Mouse (Mus musculus) thymus, adult 2 months (tissue): ENCODE results near the gene Myh3.

ENCODE experiments used
- CTCF ChIP-seq: fragments of 200-500 bp; IDR thresholded peaks from 2 replicates; pipeline ENCODE4 v1.5.1; 2012; ENCODE audit warnings: mild to moderate bottlenecking, control low read depth, low read length, moderate library complexity, borderline replicate concordance; ENCODE audit not compliant: control insufficient read depth, poor library complexity, insufficient read depth; ENCODE audit errors: extremely low read depth
- POLR2A ChIP-seq: fragments of 200-500 bp; IDR thresholded peaks from 2 replicates; pipeline ENCODE4 v1.6.1; 2012; ENCODE audit warnings: mild to moderate bottlenecking, low read length, control low read depth, moderate library complexity; ENCODE audit not compliant: control insufficient read depth, poor library complexity, insufficient read depth; ENCODE audit errors: extremely low read depth

DNA sequence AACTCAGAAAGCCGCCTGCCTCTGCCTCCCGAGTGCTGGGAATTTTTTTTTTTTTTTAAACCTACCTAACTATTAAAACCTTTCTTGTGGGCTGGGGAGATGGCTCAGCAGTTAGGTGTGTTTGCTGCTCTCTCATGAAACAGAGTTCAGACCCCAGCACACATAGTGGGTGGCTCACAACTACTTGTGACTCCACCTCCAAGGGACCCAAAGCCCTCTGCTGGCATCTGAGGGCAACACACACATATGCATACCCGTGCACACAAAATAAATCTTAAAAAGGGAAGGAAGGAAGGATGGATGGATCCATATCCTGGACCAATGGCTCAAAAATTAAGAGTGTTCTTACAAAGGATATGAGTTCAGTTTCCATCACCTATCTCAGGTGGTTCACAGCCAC, 28.8 kb upstream of the Myh3 start:
- TF ChIP-seq POLR2A = no peak
- TF ChIP-seq CTCF = no peak
